Mouse (Mus musculus) left cerebral cortex, postnatal 25 days (tissue): ENCODE measurements at regions not wholly inside any gene's neighbourhood (a gene's known extent, or its start where the extent isn't known, plus 50 kb on each side); places are given as distances from the start of the nearest gene placed in this dataset.

Experiments used
- DNase-seq, 2 experiments: peaks; one replicate each; pipeline ENCODE4 v3.0.0; 2022; ENCODE audit warnings: low spot score in 2 of 2, mixed read lengths in 1 of 2
- intact Hi-C: fragments of 180-260 bp; cut with DNase I; formaldehyde crosslinking; loops from one replicate; pipeline ENCODE4 v1.15.1; 2025

DNA sequence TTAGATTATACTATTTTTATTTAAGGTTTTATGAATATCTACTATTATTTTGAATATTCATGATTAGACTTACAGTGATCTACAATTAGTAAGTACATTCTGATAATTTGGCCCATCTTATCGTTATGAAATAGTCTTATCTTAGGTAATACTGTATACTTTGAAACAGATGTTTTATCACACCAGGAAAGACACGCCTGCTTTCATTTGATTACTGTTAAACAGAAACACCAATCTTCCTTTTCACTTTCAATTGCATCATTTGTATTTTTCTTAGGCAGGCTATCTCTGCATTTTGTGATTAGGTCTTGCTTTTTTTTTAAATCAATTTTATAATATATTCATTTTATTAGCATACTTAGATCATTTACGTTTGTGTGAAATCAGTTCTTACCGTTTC lies 280.4 kb upstream of the Ccdc54 start:
- DNase-seq = no peak

GRCm38 (mm10) chr16:50863565-50863964 lies 272.6 kb upstream of the Ccdc54 start:
- intact Hi-C loops = no loop called here
- DNase-seq = no peak

More for the DNA sequence above, 280.4 kb upstream of the Ccdc54 start:
- intact Hi-C loops = no loop called here

- no peak for DNase-seq
- intact Hi-C loops = no loop called here
Measured at GRCm38 (mm10) chr16:50859513-50859912, 268.6 kb upstream of the Ccdc54 start.

DNA sequence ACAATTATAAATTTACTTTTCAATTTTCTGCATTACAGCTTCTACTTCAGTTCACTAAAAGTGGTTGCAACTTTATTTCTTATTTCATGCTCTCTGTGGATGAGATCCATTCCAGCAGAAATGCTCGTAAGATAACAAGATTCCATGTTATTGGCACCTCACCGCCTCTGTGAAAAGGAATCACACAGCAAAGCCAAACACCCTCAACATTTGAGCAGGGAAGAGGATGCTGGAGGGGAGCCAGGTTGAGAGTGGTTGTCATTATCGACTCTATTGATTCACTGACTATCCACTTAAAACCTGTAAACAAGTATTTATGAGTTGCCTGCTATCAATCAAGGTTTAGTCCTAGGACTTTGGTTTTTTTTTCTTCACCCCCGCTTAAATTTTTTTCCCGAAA lies 261.1 kb upstream of the Ccdc54 start:
- intact Hi-C loops = no loop called here
- no peak for DNase-seq

DNA sequence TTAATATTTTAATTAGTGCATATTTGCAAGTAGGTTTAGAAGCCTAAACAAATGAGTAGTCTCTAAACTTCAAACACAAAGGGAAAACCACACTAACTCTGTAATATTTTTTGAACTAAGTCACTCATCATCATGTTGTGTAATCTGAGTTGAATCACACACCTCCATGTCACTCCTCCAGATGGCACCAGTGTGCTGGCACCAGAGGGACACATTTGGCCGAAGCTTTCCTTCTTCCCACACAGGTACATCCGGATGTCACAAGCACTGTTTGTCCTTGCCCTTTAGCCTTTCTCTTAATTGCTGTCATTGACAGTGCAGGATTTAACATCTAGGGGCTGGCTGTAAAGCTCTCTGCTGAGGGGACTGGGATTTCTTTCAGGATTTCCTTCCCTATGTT lies 256.7 kb upstream of the Ccdc54 start:
- intact Hi-C loops = loop anchor here (10.0 kb wide), 3 partner anchors 1087 to 1337 kb away; partner anchors contain the start of gene Cblb
- peak in 1 of 2 experiments; percentile 50 for DNase-seq

DNA sequence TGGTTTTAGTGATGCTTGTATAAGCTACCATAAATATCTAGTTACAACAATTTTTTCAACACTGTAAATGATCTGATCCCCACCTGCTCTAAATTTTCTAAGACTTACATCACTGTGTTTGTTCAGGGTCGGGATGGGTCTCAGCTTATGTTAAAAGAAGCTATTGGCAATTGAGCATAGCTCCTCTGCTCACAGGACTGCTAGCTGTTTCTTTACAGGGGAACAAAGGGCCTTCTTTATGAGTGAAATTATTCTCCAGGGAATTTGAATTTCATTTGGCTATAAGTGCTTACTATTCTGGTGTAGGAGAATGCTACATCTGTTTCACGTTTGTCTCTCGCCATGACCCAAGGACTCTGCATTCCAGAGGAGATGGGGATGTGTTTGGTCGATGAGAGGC lies 255.6 kb upstream of the Ccdc54 start:
- no peak for DNase-seq
- intact Hi-C loops = loop anchor here (10.0 kb wide), 3 partner anchors 1088 to 1338 kb away; partner anchors contain the start of gene Cblb

- intact Hi-C loops = loop anchor here (5.0 to 10.0 kb wide), 5 partner anchors 465 to 1610 kb away; partner anchors contain the start of genes Alcam and Cblb
- DNase-seq = peak; percentile 84 to 88
Measured at GRCm38 (mm10) chr16:50841677-50842580, 251.0 kb upstream of the Ccdc54 start.

DNA sequence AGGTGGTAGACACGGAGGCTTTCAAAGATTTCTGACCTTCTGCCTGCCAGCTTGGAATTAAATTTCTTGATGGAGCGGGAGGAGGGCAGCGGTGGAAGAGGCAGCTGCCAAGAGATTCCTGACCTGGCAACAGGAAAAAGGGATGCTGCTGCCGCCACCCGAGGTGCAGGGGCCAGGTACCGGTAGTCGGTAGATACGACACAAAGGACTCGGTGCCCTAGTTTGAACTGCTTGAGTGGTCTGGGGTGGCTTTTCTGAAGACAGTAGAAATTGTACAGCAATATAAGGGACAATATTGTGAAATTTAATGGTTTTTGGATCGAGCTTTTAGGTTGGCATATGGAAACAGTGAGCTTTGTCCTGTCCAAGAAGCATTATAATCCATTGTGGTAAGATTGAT lies 250.3 kb upstream of the Ccdc54 start:
- peak in 1 of 2 experiments; percentile 15 for DNase-seq

GRCm38 (mm10) chr16:50839665-50840064 lies 248.7 kb upstream of the Ccdc54 start:
- intact Hi-C loops = loop anchor here (5.0 to 10.0 kb wide), 5 partner anchors 468 to 1613 kb away; partner anchors contain the start of genes Alcam and Cblb
- peak in 1 of 2 experiments; percentile 77 for DNase-seq

More for the DNA sequence above, 250.3 kb upstream of the Ccdc54 start:
- intact Hi-C loops = loop anchor here (5.0 to 10.0 kb wide), 5 partner anchors 466 to 1611 kb away; partner anchors contain the start of genes Alcam and Cblb

- DNase-seq = peak in 1 of 2 experiments; percentile 52
- intact Hi-C loops = no loop called here
Measured at GRCm38 (mm10) chr16:50837416-50837815, 246.5 kb upstream of the Ccdc54 start.

DNA sequence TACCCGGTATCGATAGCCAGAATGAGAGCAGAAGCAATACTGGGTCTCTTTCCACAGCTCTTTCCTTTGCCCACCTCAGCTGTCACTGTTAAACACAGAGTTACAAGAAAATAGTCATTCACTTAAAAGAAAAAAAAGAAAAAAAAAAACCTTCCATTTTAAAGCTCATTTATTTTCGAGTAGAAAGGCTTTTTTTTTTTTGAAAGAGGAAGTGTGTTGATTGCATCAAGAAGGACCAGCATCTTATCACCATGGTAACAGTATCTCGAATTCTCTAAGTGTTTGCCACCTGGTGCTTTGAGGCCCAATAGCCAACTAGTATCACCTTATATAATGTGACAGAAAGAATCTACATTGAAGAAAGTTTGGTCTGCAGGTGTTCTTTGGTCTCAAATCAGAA lies 245.5 kb upstream of the Ccdc54 start:
- DNase-seq = no peak
- intact Hi-C loops = no loop called here

GRCm38 (mm10) chr16:50833357-50833756 lies 242.4 kb upstream of the Ccdc54 start:
- intact Hi-C loops = no loop called here

GRCm38 (mm10) chr16:50822352-50822751 lies 231.4 kb upstream of the Ccdc54 start:
- DNase-seq = no peak
- intact Hi-C loops = no loop called here

More at GRCm38 (mm10) chr16:50833357-50833756, 242.4 kb upstream of the Ccdc54 start:
- DNase-seq = no peak

DNA sequence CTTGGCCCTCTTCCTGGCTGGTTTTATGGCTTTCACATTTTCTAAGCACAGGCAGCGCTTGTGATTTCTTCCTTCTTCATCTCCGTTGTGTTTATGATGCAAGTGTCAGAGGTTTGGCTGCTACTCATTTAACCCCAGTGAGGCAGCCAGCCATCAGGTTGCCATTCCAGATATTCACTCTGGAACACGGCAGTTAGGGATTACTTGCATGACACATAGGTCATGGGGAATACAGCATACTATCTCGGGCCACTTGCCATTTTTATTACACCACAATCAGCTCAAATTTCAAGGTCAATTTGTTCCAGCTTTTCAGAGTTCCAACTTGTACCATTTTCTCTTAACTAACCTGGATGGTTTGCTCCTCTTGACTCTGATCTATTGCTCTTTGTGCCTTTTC lies 223.7 kb upstream of the Ccdc54 start:
- intact Hi-C loops = no loop called here
- no peak for DNase-seq

GRCm38 (mm10) chr16:50799145-50799794 lies 208.3 kb upstream of the Ccdc54 start:
- intact Hi-C loops = no loop called here
- peak; percentile 58 to 79 for DNase-seq

DNA sequence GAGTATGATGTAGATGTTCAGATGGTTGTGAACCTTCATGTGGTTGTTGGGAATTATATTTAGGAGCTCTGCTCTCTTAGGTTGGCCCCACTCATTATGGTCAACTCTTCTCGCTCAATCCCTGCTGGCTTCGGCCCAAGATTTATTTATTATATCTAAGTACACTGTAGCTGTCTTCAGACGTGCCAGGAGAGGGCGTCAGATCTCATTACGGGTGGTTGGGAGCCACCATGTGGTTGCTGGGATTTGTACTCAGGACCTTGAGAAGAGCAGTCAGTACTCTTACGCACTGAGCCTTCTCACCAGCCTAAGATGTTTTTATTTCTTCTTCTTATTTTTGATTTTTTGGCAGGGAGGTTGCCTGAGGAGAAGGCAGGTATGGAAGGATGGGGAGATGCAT lies 207.1 kb upstream of the Ccdc54 start:
- DNase-seq = no peak
- intact Hi-C loops = no loop called here

GRCm38 (mm10) chr16:50792960-50793359 lies 202.0 kb upstream of the Ccdc54 start:
- intact Hi-C loops = no loop called here

DNA sequence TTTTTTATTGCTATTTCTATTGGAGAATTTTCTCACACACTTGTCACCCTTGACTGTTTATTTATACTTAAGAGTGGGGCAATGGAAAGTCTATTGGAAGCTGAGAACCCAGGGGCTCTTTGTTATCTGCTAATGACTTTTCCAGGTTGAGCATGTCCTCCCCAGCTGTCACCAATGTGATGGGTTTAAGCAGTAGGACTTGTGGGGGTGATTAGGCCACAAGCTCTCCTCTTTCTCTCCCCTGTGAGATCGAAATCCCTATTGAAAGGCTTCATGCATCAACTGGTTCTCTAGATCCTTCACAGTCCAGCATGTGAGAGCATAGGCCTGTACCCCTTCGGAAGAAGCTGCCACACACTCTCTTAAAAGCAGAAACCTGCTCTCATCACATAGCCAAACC lies 201.6 kb upstream of the Ccdc54 start:
- no peak for DNase-seq

More at GRCm38 (mm10) chr16:50792960-50793359, 202.0 kb upstream of the Ccdc54 start:
- no peak for DNase-seq

DNA sequence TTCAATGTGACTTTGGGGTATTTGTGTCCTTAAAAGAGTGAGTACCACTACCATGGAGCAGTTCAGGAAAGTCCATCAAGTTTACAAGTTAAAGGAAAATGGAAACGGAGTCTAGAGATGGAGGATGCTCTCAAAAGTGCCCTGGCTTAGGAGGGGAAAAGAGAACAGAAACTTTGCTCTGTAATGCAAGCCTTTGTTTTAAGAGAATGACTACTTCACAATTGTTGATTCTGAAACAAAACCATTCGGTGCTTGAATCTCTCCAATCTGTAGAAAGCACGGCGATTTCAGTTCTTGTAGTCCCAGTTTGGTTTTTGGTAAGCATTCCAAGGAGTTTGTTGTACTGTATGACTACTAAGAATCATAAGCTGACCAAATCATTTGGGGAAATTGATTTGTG lies 197.7 kb upstream of the Ccdc54 start:
- no peak for DNase-seq
- intact Hi-C loops = no loop called here

More for the DNA sequence above, 201.6 kb upstream of the Ccdc54 start:
- intact Hi-C loops = no loop called here

DNA sequence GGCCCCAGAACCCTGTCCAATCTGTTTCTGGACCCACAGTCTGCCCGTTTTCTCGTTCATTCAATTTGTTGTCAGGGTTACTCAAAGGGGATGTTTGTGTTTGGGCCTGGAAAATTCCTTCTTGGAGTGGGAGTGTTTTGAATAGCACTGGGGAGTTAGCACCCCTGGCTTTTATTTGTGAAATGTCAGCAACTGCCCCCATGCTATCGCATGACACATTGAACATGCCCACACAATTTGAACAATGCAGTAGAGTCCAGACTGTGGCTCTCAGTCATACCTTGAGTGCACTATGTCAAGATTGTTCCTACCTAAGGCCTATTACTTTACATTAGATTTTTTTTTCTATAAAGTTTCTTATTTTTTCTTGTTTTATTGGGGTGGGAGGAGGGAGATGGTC lies 195.2 kb upstream of the Ccdc54 start:
- DNase-seq = no peak
- intact Hi-C loops = no loop called here
